Mouse (Mus musculus) right cerebral cortex, adult 18-20 months (tissue): ENCODE data around the gene Tjap1.
A peak's percentile ranks its signal among the peaks of the same experiment; 100 is the strongest.

Experiments used
- DNase-seq: peaks from one replicate; pipeline ENCODE4 v3.0.0; 2022; ENCODE audit warnings: mixed read lengths

The Tjap1 gene

GRCm38 (mm10) chr17:46282483-46283123 lies at the start of gene Tjap1:
Gene Tjap1 (minus strand): TSS chr17:46283026.
- DNase-seq = peak; percentile 86

GRCm38 (mm10) chr17:46328723-46329122 lies 45.9 kb upstream of the Tjap1 start:
- DNase-seq = no peak

DNA sequence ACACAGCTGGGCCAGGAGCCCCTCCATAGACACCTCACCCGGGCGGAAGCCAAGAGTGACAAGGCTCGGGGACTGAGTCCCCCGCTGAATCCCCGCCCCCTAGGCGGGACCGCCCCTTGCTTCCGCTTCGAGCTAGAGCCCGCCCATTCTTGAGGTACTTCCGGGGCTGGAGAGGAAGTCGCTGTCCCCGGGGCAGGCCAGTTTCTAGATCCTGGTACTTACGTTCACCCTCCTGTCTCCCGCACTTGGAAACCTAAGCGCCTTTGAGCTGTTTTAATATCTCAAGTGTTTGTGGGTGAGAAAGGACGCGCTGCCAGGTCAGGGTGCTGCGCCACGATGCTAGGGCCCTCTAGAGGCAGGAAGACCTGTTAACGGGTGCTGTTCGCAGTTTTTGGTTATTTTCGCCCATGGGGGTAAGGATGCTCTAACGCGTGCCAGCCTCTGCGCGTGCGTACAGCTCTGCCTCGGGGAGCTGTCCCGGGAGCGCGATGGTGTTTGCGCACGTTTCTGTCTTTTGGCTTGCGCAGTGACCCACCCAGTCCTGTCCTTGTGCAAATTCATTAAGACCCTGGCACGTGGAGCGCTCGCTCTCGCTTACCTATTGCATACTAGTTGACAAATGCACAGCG lies 45.2 kb upstream of the Tjap1 start, which contains the start of gene Abcc10:
Gene Abcc10 (minus strand): TSS at position 447 of the 629 bp plus-strand sequence.
- DNase-seq = peak; percentile 96

DNA sequence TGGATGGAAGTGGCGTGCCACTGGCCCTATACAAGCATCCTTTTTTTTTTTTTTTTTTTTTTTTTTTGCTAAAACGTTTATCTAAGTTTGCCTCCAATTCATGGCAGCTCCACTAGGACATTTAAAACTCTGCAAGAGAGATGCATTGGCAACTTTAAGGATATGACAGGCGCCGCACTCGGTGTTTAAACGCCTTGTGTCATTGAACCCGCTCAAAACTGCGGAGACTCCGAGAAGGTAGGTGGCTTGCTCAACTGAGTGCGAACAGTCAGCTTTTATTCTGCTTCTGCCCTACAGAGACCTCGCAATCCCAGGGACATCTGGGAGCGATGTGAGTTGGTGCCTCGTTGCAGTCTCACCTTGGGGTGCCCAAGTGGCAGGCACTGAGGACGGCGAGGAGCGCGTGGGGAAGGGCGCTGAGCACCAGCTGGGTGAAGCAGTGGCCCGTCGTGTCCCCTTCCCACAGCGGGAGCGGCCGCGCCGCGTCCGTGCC lies 44.6 kb upstream of the Tjap1 start:
- no peak for DNase-seq

DNA sequence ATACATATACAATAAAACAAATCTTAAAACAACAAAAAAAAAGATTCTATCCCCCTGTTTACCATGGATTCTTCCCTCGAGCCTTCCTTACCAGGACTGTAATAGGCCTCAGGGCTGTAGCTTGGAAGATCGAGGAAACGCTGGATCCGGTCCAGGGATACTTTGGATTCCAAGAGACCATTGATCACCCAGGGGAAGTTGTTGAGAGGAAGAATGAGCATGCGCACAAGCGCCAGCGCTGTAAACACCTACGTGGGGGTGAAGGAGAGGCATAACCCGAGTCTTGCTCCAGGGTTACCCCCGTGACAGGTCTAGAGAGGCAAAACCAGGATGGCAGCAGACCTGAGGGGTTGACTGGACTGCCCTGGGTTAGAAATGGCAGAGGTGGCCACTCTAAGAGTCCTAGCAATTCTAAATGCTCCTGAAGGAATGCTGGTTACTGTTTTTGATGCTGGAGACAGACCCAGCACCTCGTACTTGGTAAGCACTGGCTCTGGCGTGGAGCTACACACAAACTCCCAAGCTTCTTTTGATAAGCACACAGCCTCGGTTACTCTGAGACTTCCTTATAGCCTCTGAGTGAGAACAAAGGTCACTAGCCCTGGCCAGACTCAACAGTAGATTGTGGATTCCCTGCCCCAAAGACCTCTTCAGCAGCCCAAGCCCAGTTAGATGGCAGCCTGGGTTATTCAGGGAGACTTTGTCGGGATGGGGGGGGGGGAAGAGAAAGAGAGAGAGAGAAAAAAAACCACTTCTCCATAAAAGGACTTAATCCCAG lies 39.4 kb upstream of the Tjap1 start:
- no peak for DNase-seq

GRCm38 (mm10) chr17:46320492-46320891 lies 37.7 kb upstream of the Tjap1 start:
- no peak for DNase-seq

DNA sequence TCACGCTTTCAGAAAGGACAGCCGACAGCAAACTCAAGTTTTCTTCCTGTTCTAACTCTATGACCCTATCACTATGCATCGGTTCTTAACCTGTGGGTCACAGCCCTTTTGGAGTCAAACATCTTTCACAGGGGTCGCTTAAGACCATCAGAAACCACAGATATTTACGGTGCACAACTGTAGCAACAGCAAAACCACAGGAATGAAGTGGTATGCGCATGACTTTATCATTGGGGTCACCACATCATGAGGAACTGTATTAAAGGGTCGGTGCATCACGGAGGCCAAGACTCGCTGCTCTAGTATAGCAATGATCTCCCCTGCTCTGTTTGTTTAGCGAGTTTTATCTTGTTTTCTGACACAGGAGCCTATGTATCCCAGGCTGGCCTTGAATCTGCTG lies 33.0 kb upstream of the Tjap1 start:
- no peak for DNase-seq

- DNase-seq = no peak
Observed at GRCm38 (mm10) chr17:46313135-46313715, 30.4 kb upstream of the Tjap1 start.

DNA sequence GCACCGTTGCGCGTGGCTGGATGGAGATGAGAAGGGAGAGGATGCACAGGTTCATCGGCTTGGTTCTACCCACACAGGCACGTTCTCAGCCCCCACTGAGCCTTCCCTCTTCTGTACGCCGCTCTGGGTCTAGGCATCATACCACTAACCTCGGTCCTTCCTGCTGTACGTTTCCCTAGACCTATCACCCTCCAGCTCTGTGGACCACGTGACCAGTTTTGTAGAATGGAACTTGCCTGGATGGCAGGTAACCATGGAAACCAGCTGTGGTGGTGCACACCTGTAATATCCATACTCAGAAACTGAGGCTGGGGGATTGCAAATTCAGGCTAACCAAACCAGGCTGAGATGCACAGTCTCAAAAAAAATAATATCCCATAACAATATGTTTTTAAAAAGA lies 27.7 kb upstream of the Tjap1 start:
- DNase-seq = no peak

- DNase-seq = no peak
Observed at GRCm38 (mm10) chr17:46309835-46310234, 27.0 kb upstream of the Tjap1 start.

- no peak for DNase-seq
Observed at GRCm38 (mm10) chr17:46306956-46307355, 24.1 kb upstream of the Tjap1 start.

DNA sequence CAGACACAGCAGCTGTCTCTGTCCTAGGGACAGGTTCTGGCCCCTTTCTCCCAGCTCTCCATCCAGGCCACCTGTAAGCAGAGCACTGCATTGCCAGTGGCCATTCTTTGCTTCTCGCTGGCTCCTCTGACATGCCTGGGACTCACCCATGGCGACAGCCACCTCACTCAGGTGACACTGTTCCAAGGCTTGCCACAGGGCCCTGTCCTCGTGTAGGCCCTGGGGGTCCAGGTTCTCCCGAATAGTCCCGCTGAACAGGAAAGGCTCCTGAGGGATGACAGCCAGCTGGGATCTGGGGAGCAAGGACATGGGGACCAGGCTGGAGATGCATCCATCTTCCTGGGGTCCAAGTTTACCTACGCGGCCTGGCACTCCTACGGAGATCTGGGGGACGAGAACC lies 21.4 kb upstream of the Tjap1 start:
- no peak for DNase-seq

DNA sequence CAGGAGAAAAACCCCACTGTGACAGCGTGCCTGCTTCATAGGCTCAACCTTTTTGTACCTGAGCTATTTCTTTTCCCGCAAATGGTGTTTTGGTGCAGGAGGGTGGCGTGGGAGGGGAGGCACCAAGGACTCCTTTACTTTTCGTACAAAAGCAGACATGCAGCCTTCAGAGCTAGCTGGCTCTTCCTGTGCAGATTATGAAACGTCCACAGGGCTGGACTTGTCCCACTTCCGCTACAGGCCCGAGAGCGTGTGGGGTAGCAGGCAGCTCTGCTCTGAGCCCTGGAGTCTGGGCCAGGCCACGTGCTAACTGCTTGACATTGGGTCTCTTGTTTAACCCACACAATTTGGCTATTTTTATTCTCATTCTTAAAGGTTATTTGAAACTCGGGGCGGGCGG lies 19.1 kb upstream of the Tjap1 start:
- DNase-seq = peak; percentile 57

DNA sequence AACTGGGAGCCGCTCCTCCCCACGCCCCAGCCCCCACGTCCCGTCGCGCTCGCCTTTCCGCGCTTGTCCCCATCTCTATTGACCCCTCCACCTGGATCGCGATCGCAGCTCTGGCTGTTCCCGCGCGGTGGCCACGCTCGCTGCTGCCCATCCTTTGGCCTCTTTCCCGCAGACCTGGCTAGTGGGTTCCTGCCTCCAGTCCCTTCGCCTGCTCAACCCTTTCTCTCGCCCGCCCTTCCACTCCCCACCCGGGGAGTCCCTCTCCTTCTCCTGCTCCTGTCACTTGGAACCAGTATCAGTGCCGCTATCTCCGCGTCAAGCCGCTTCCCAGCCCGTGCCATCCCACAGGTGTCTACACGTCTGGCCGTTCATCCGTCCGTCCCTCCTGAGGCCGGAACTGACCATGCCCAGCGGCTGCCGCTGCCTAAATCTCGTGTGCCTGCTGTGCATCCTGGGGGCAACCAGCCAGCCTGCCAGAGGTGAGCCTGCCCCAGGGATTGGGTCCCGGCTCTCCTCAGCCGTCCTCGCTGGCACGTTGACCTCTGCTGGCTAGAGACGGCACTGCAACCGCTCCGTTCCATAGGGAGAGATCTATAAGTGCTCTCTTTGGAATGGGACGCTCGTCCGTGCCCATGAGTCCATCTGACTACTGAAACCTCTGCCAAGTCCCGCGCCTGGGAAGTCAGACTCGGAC lies 15.5 kb upstream of the Tjap1 start:
- peak; percentile 90 for DNase-seq

- peak; percentile 82 for DNase-seq
Observed at GRCm38 (mm10) chr17:46297364-46298219, 14.8 kb upstream of the Tjap1 start, which contains the start of gene Dlk2. Gene Dlk2 (plus strand): TSS chr17:46297421.

GRCm38 (mm10) chr17:46297028-46297363 lies 14.2 kb upstream of the Tjap1 start:
- DNase-seq = no peak

DNA sequence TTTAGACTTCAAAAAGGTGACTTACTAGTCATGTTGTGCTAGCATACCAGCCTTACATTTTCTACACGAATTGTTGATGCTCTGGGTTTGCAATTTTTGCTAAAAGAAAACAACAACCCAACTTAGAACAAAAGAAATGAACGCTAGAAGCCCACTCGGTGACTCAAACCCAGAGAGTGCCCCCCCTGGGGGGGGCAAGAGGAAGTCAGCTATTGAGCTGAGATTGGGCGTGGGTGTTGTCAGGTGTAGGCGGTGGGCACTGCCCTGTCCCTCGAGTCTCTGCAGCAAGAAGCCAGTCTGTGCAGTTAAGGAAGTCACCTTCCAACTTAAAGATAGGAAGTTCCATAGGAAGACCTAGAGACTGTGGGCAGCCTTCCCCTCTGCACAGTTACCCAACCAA lies 13.8 kb upstream of the Tjap1 start:
- no peak for DNase-seq

- DNase-seq = no peak
Observed at GRCm38 (mm10) chr17:46287678-46288095, 4.9 kb upstream of the Tjap1 start.

DNA sequence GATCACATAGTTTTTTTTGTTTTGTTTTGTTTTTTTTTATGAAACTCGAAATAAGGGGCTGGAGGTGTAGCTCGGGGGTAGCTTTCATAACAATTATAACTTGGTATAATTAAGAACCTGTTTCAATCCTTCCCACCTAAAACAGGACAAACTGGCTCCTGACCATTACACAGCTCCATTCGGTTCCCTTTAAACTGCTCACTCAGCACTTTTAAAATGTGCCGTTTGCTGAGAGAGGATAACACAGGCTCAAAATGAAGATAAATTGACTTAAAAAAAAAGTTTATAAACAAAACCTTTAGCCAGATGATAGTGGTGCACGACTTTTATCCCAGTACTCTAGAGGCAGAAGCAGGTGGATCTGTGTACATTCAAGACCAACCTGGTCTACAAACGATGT lies 2.6 kb upstream of the Tjap1 start:
- no peak for DNase-seq

- no peak for DNase-seq
Observed at GRCm38 (mm10) chr17:46284653-46285052, 1.8 kb upstream of the Tjap1 start.

DNA sequence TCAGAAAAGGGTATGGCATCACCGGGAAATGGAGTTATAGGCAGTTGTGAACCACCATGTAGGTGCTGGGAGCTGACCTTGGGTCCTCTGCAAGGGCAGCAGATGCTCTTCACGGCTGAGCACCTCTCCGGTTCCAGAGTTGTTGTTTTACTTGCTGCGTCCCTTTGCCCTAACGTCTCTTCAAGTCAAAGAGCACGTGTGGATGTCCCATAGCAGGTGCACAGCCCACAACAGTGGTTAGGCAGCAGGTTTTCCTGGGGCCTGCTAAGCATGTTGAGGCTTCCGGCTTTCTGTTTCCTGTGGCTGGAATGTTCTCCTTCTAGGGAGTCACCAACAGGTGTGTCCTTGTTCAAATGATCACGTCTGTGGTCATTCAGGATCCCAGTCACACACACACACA lies 1.1 kb upstream of the Tjap1 start:
- DNase-seq = no peak

- DNase-seq = no peak
Observed at GRCm38 (mm10) chr17:46283140-46283539, 314 bp upstream of the Tjap1 start.
